In genomic region chr8:91657381-91657780, GRCm38 (mm10) we compare ENCODE assay signal across 18 mouse cellular contexts.
"Had no signal": no experiment of that assay in that cellular context is flagged by ENCODE, and none has a peak within 500 bp of the region (broad histone marks: within the 10 kb centered on the region; RNA-seq: fewer than 3 reads in every experiment).

No protein-coding gene starts in this region.

- H3K4me3 ChIP-seq: midbrain, embryonic 10.5 days; midbrain, embryonic 12.5 days; myocyte; neural tube, embryonic 13.5 days; neural tube, embryonic 15.5 days had no signal

- ATAC-seq: midbrain, embryonic 16.5 days had no signal

- DNase-seq: lung, embryonic 14.5 days; lung, postnatal 10 days; lung, postnatal 4 days; midbrain, embryonic 14.5 days; retina, postnatal 1 day; right cerebral cortex, adult 18-20 months; right cerebral cortex, postnatal 25 days; right cerebral cortex, postnatal 4 days; spleen, adult 18-20 months; thymus, adult 18-20 months; thymus, postnatal 14 days; thymus, postnatal 36 days had no signal

- H3K4me2 ChIP-seq: lung, embryonic 14.5 days; midbrain, embryonic 12.5 days; neural tube, embryonic 13.5 days; neural tube, embryonic 15.5 days had no signal

- H3K36me3 ChIP-seq: midbrain, embryonic 10.5 days; midbrain, embryonic 12.5 days; neural tube, embryonic 13.5 days; neural tube, embryonic 15.5 days had no signal

- H3K27ac ChIP-seq: midbrain, embryonic 10.5 days; midbrain, embryonic 12.5 days; neural tube, embryonic 13.5 days; neural tube, embryonic 15.5 days had no signal

- H3K9ac ChIP-seq: lung, embryonic 14.5 days; midbrain, embryonic 12.5 days; neural tube, embryonic 13.5 days; neural tube, embryonic 15.5 days had no signal

- H3K9me3 ChIP-seq: midbrain, embryonic 10.5 days; midbrain, embryonic 12.5 days; neural tube, embryonic 13.5 days; neural tube, embryonic 15.5 days had no signal
